Mouse (Mus musculus): ENCODE data around the gene Zp3r.

GRCm38 (mm10) chr1:130633316-130633715 is 3.9 kb upstream of the Zp3r start:
- TF ChIP-seq POLR2A (IDR thresholded peaks at IDR 0.05; ENCODE audit: low read depth, low read length) (no peak), CTCF (IDR thresholded peaks at IDR 0.05; ENCODE audit: extremely low read depth, insufficient read length, insufficient replicate concordance, low read depth, low read length) (no peak)

Data from small intestine, adult 2 months (tissue).